Mouse (Mus musculus) midbrain, embryonic 12.5 days (tissue): Measurements from ENCODE around the gene Frmd5. TPM values are rescaled to one million over a fixed set of nuclear protein-coding genes. Genes with fewer than 3 reads are reported as not detected.
"Not testable (repeated sequence)": the region's sequence is repeated elsewhere in the genome, so short reads cannot be mapped to it uniquely, and the experiment has no call there.

Experiments used
- ATAC-seq: fragments of 200-750 bp; cut with Nextera tagmentation; 2 replicates; pipeline ENCODE4 v1.8.0; 2017; ENCODE audit warnings: low read depth, moderate TSS enrichment, moderate library complexity; ENCODE audit not compliant: low FRiP score
- H3K27ac ChIP-seq: fragments of 300-500 bp; sonication (generic); replicated peaks from 2 replicates; pipeline ENCODE4 v1.5.1; 2016; ENCODE audit warnings: mild to moderate bottlenecking
- H3K27me3 ChIP-seq: fragments of 300-500 bp; sonication (generic); 2 replicates; pipeline ENCODE4 v1.6.1; 2016; ENCODE audit warnings: mild to moderate bottlenecking
- H3K36me3 ChIP-seq: fragments of 300-500 bp; sonication (generic); 2 replicates; pipeline ENCODE4 v1.6.1; 2016
- H3K4me1 ChIP-seq: fragments of 300-500 bp; sonication (generic); 2 replicates; pipeline ENCODE4 v1.6.1; 2016
- H3K4me2 ChIP-seq: fragments of 300-500 bp; sonication (generic); replicated peaks from 2 replicates; pipeline ENCODE4 v1.6.1; 2016; ENCODE audit warnings: mild to moderate bottlenecking, moderate library complexity
- H3K4me3 ChIP-seq: fragments of 300-500 bp; sonication (generic); 2 replicates; pipeline ENCODE4 v1.5.1; 2016; ENCODE audit warnings: mild to moderate bottlenecking
- H3K9ac ChIP-seq: fragments of 300-500 bp; sonication (generic); replicated peaks from 2 replicates; pipeline ENCODE4 v1.6.1; 2016; ENCODE audit warnings: mild to moderate bottlenecking, moderate library complexity
- H3K9me3 ChIP-seq: fragments of 300-500 bp; sonication (generic); 2 replicates; pipeline ENCODE4 v1.6.1; 2016; ENCODE audit warnings: mild to moderate bottlenecking
- WGBS: fragments of 180-500 bp; shearing (Covaris S2); methylation state at CpG from one replicate; pipeline ENCODE4 v1.1.7; 2016; 5-methylcytosine and 5-hydroxymethylcytosine counted together
- polyA plus RNA-seq: library from polyadenylated mRNA; unstranded; fragments of >200 nt; fragmentation: Nextera tagmentation; extraction: Ambion mirVana; gene quantifications from 2 replicates; pipeline ENCODE4 v1.2.1, GENCODE M21; 2016

The Frmd5 gene
- polyA plus RNA-seq, 1 experiment from 2014 or later = 22.0 TPM

GRCm38 (mm10) chr2:121549630-121550029, 257.3 kb downstream of the Frmd5 start:
- Histone ChIP-seq H3K9me3 (no peaks in the 10 kb centered on the region), H3K27me3 (no peaks in the 10 kb centered on the region), H3K36me3 (peaks cover 53% of the 10 kb centered on the region), H3K4me2 (no peak overlapping the region), H3K9ac (no peak overlapping the region), H3K4me1 (no peaks in the 10 kb centered on the region), H3K4me3 (no peak overlapping the region), H3K27ac (no peak overlapping the region)
- no peak for ATAC-seq
- 92% methylated on average over 6 of the region's 6 CpGs for WGBS

- no peaks in the 10 kb centered on the region for H3K4me1 ChIP-seq
- WGBS = 88% methylated on average over 3 of the region's 3 CpGs
- H3K4me2 ChIP-seq = no peak overlapping the region
- no peaks in the 10 kb centered on the region for H3K9me3 ChIP-seq
- H3K27me3 ChIP-seq = no peaks in the 10 kb centered on the region
- ATAC-seq = no peak
- H3K36me3 ChIP-seq = peaks cover 59% of the 10 kb centered on the region
- no peak overlapping the region for H3K4me3 ChIP-seq
- no peak overlapping the region for H3K9ac ChIP-seq
- H3K27ac ChIP-seq = no peak overlapping the region
Measured at GRCm38 (mm10) chr2:121544829-121545228, 262.1 kb downstream of the Frmd5 start.

- no peak overlapping the region for H3K4me3 ChIP-seq
Measured at GRCm38 (mm10) chr2:121525056-121525455, 281.8 kb downstream of the Frmd5 start.

GRCm38 (mm10) chr2:121522830-121523229, 284.1 kb downstream of the Frmd5 start:
- H3K9me3 ChIP-seq, H3K4me1 ChIP-seq, H3K27ac ChIP-seq, H3K4me2 ChIP-seq, H3K27me3 ChIP-seq, H3K9ac ChIP-seq, H3K4me3 ChIP-seq, ATAC-seq: not testable (repeated sequence)
- 100% methylated on average over 3 of the region's 3 CpGs for WGBS
- peaks cover 38% of the 10 kb centered on the region for H3K36me3 ChIP-seq

More at GRCm38 (mm10) chr2:121525056-121525455, 281.8 kb downstream of the Frmd5 start:
- 93% methylated on average over 2 of the region's 2 CpGs for WGBS
- Histone ChIP-seq H3K4me2 (no peak overlapping the region), H3K36me3 (peaks cover 23% of the 10 kb centered on the region), H3K4me1 (no peaks in the 10 kb centered on the region), H3K9me3 (no peaks in the 10 kb centered on the region), H3K27me3 (no peaks in the 10 kb centered on the region), H3K9ac (no peak overlapping the region), H3K27ac (no peak overlapping the region)
- no peak for ATAC-seq

- Histone ChIP-seq H3K27me3 (no peaks in the 10 kb centered on the region), H3K4me2 (no peak overlapping the region), H3K9ac (no peak overlapping the region), H3K36me3 (peaks cover 38% of the 10 kb centered on the region), H3K4me3 (no peak overlapping the region), H3K9me3 (no peaks in the 10 kb centered on the region), H3K4me1 (no peaks in the 10 kb centered on the region), H3K27ac (no peak overlapping the region)
- no peak for ATAC-seq
- 90% methylated on average over 2 of the region's 2 CpGs for WGBS
Measured at GRCm38 (mm10) chr2:121522006-121522405, 284.9 kb downstream of the Frmd5 start.

- not testable (repeated sequence) for H3K9ac ChIP-seq, ATAC-seq, H3K4me3 ChIP-seq, H3K4me1 ChIP-seq, H3K27ac ChIP-seq, H3K9me3 ChIP-seq, H3K27me3 ChIP-seq, H3K4me2 ChIP-seq
- 89% methylated on average over 4 of the region's 4 CpGs for WGBS
- peaks cover 33% of the 10 kb centered on the region for H3K36me3 ChIP-seq
Measured at GRCm38 (mm10) chr2:121518711-121519110, 288.2 kb downstream of the Frmd5 start.

- Histone ChIP-seq H3K27me3 (no peaks in the 10 kb centered on the region), H3K4me3 (no peak overlapping the region), H3K4me2 (no peak overlapping the region), H3K36me3 (peaks cover 33% of the 10 kb centered on the region), H3K4me1 (no peaks in the 10 kb centered on the region), H3K9me3 (no peaks in the 10 kb centered on the region), H3K9ac (no peak overlapping the region), H3K27ac (no peak overlapping the region)
- 92% methylated on average over 5 of the region's 5 CpGs for WGBS
- no peak for ATAC-seq
Measured at GRCm38 (mm10) chr2:121518106-121518505, 288.8 kb downstream of the Frmd5 start.

GRCm38 (mm10) chr2:121514211-121514610, 292.7 kb downstream of the Frmd5 start:
- WGBS = 96% methylated on average over 4 of the region's 4 CpGs
- H3K4me3 ChIP-seq = no peak overlapping the region
- no peak overlapping the region for H3K9ac ChIP-seq
- no peak overlapping the region for H3K27ac ChIP-seq
- H3K4me2 ChIP-seq = no peak overlapping the region
- no peak for ATAC-seq
- no peaks in the 10 kb centered on the region for H3K9me3 ChIP-seq
- H3K36me3 ChIP-seq = peaks cover 33% of the 10 kb centered on the region
- peaks cover 5% of the 10 kb centered on the region for H3K4me1 ChIP-seq
- H3K27me3 ChIP-seq = no peaks in the 10 kb centered on the region

GRCm38 (mm10) chr2:121512991-121513765, 293.7 kb downstream of the Frmd5 start:
- 94% methylated on average over 5 of the region's 5 CpGs for WGBS
- not testable (repeated sequence) for H3K27ac ChIP-seq, H3K9ac ChIP-seq, H3K4me1 ChIP-seq, H3K9me3 ChIP-seq, H3K27me3 ChIP-seq, H3K4me3 ChIP-seq, ATAC-seq, H3K4me2 ChIP-seq
- peaks cover 25% of the 10 kb centered on the region for H3K36me3 ChIP-seq

- Histone ChIP-seq H3K9ac (no peak overlapping the region), H3K36me3 (peaks cover 21% of the 10 kb centered on the region), H3K27me3 (no peaks in the 10 kb centered on the region), H3K4me1 (peaks cover 19% of the 10 kb centered on the region), H3K4me2 (no peak overlapping the region), H3K4me3 (no peak overlapping the region), H3K27ac (no peak overlapping the region), H3K9me3 (no peaks in the 10 kb centered on the region)
- ATAC-seq = no peak
- WGBS = 96% methylated on average over 8 of the region's 8 CpGs
Measured at GRCm38 (mm10) chr2:121511401-121511800, 295.5 kb downstream of the Frmd5 start.

- WGBS = 19% methylated on average over 16 of the region's 16 CpGs
- no peak overlapping the region for H3K27ac ChIP-seq
- H3K36me3 ChIP-seq = peaks cover 19% of the 10 kb centered on the region
Measured at GRCm38 (mm10) chr2:121509584-121509983, 297.3 kb downstream of the Frmd5 start.

GRCm38 (mm10) chr2:121507951-121508330, 298.9 kb downstream of the Frmd5 start:
- H3K36me3 ChIP-seq = peaks cover 22% of the 10 kb centered on the region
- H3K4me1 ChIP-seq = peaks cover 19% of the 10 kb centered on the region
- H3K27me3 ChIP-seq = no peaks in the 10 kb centered on the region
- H3K9ac ChIP-seq = peak overlapping the region; percentile 66; the same call in 1 of the 2 replicates
- 89% methylated on average over 2 of the region's 2 CpGs for WGBS
- no peaks in the 10 kb centered on the region for H3K9me3 ChIP-seq
- ATAC-seq = no peak
- no peak overlapping the region for H3K27ac ChIP-seq
- H3K4me3 ChIP-seq = peak overlapping the region; percentile 60
- H3K4me2 ChIP-seq = peak overlapping the region; percentile 74

More at GRCm38 (mm10) chr2:121509584-121509983, 297.3 kb downstream of the Frmd5 start:
- Histone ChIP-seq H3K9ac (0 out of 2 replicates have a peak overlapping the region, but pooled peaks have one; percentile 11), H3K4me3 (peak overlapping the region; percentile 28), H3K4me2 (peak overlapping the region; percentile 44), H3K4me1 (peaks cover 19% of the 10 kb centered on the region), H3K9me3 (no peaks in the 10 kb centered on the region), H3K27me3 (no peaks in the 10 kb centered on the region)
- peak; percentile 60 for ATAC-seq
